Mouse (Mus musculus) midbrain, embryonic 15.5 days (tissue): Measurements from ENCODE around the gene Gm49342. TPM values are rescaled to one million over a fixed set of nuclear protein-coding genes. Genes with fewer than 3 reads are reported as not detected.
"Not testable (repeated sequence)": the region's sequence is repeated elsewhere in the genome, so short reads cannot be mapped to it uniquely, and the experiment has no call there.

Experiments
- ATAC-seq: fragments of 200-750 bp; cut with Nextera tagmentation; replicated peaks from 2 replicates; pipeline ENCODE4 v1.8.0; 2017; ENCODE audit warnings: moderate TSS enrichment
- H3K27ac ChIP-seq: fragments of 300-500 bp; sonication (generic); 2 replicates; pipeline ENCODE4 v1.5.1; 2015; ENCODE audit warnings: mild to moderate bottlenecking, inconsistent platforms
- H3K27me3 ChIP-seq: fragments of 300-500 bp; sonication (generic); replicated peaks from 2 replicates; pipeline ENCODE4 v1.6.1; 2015; ENCODE audit warnings: inconsistent platforms
- H3K36me3 ChIP-seq: fragments of 300-500 bp; sonication (generic); replicated peaks from 2 replicates; pipeline ENCODE4 v1.6.1; 2015; ENCODE audit warnings: inconsistent platforms
- H3K4me1 ChIP-seq: fragments of 300-500 bp; sonication (generic); 2 replicates; pipeline ENCODE4 v1.6.1; 2015; ENCODE audit warnings: inconsistent platforms
- H3K4me2 ChIP-seq: fragments of 300-500 bp; sonication (generic); 2 replicates; pipeline ENCODE4 v1.6.1; 2015; ENCODE audit warnings: inconsistent platforms, mild to moderate bottlenecking, moderate library complexity
- H3K4me3 ChIP-seq: fragments of 300-500 bp; sonication (generic); 2 replicates; pipeline ENCODE4 v1.5.1; 2015; ENCODE audit warnings: mild to moderate bottlenecking, inconsistent platforms
- H3K9ac ChIP-seq: fragments of 300-500 bp; sonication (generic); 2 replicates; pipeline ENCODE4 v1.6.1; 2015; ENCODE audit warnings: mild to moderate bottlenecking, inconsistent platforms
- H3K9me3 ChIP-seq: fragments of 300-500 bp; sonication (generic); 2 replicates; pipeline ENCODE4 v1.6.1; 2016; ENCODE audit warnings: inconsistent platforms
- WGBS: fragments of 180-500 bp; shearing (Covaris S2); methylation state at CpG from one replicate; pipeline ENCODE4 v1.1.7; 2015; ENCODE audit warnings: mixed read lengths; 5-methylcytosine and 5-hydroxymethylcytosine counted together
- polyA plus RNA-seq: library from polyadenylated mRNA; unstranded; fragments of >200 nt; fragmentation: Nextera tagmentation; extraction: Ambion mirVana; gene quantifications from 2 replicates; pipeline ENCODE4 v1.2.1, GENCODE M21; 2015

The Gm49342 gene
- polyA plus RNA-seq, 1 experiment from 2014 or later: not detected

DNA sequence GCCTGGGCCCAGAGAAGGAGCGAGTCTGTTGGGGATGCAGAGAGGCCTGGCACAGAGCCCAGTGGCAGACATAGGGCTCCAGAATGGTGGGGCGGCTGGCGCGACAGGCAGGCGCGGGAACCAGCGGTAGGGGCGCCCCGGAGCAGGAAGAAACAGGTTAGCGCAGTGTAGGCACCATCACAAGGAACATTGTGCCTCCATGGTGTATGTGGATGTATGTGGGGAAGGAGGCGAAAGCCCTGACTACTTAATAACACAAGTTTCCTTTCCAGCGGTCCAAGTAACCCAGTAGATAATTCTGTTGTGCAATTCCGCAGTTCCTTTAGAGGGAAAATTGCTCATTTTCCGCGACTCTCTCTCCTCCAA is 334 bp downstream of the Gm49342 start:
- H3K9ac ChIP-seq: peak overlapping the region; percentile 26
- H3K36me3 ChIP-seq, H3K27me3 ChIP-seq, H3K9me3 ChIP-seq: not testable (repeated sequence)
- peak overlapping the region; percentile 55 for H3K4me2 ChIP-seq
- H3K27ac ChIP-seq: peak overlapping the region; percentile 83
- peak overlapping the region; percentile 49 for H3K4me3 ChIP-seq
- peak; percentile 98 for ATAC-seq
- 0% methylated on average over 15 of the region's 15 CpGs for WGBS
- H3K4me1 ChIP-seq: peaks cover 14% of the 10 kb centered on the region

DNA sequence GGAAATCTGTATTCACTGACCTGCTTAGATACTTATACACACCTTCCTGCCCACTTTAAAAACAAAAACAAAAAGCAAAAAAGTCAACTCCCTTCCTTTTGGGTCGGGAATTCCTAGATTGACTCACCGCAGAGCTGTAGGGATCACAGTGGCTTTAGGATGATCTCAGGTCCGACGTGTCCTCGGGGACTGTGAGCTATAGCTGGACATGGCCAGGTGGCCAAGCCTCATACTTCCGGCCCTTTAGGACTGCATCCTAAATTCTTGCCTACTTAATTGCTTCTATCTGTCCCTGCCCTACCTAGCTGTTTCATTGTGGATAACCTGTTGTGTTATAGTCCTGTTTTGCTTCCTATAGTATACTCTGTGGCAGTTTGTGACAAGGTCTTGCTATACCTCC is 764 bp downstream of the Gm49342 start:
- 10% methylated on average over 6 of the region's 6 CpGs for WGBS
- H3K36me3 ChIP-seq, H3K27me3 ChIP-seq, H3K9me3 ChIP-seq: not testable (repeated sequence)
- peak; percentile 24 for ATAC-seq
- Histone ChIP-seq H3K27ac (peak overlapping the region; percentile 83), H3K4me2 (peak overlapping the region; percentile 55), H3K4me1 (peaks cover 14% of the 10 kb centered on the region), H3K9ac (peak overlapping the region; percentile 26), H3K4me3 (peak overlapping the region; percentile 49)

DNA sequence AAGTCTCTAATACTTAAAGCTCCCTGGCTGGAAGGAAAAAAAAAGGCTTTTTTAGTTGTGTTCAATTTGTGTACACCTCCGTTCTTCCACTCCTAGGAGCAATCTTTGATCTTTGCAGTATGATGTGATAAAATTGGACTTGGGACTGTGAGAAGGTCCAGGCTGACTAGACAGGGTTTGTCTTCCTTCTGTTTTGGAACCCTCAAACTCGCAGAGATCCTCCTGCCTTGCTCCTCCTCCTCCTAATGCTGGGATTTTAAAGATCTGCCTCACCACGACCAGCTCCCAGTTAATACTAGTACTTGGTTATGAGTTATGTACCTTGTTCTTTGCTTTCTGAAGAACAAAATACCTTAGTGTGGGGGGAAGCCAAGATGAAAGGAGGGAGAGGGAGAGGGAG is 1.2 kb downstream of the Gm49342 start:
- H3K9me3 ChIP-seq, H3K36me3 ChIP-seq, H3K27me3 ChIP-seq, H3K9ac ChIP-seq, ATAC-seq, H3K27ac ChIP-seq: not testable (repeated sequence)
- WGBS: 20% methylated on average over 3 of the region's 3 CpGs
- H3K4me2 ChIP-seq: peak overlapping the region; percentile 55
- H3K4me3 ChIP-seq: peak overlapping the region; percentile 49
- H3K4me1 ChIP-seq: peaks cover 14% of the 10 kb centered on the region

GRCm38 (mm10) chr14:50955487-50955886 is 11.2 kb downstream of the Gm49342 start:
- H3K27me3 ChIP-seq: no peaks in the 10 kb centered on the region
- H3K4me1 ChIP-seq: no peaks in the 10 kb centered on the region
- no peak overlapping the region for H3K9ac ChIP-seq
- 89% methylated on average over 10 of the region's 10 CpGs for WGBS
- no peak overlapping the region for H3K27ac ChIP-seq
- ATAC-seq: no peak
- no peaks in the 10 kb centered on the region for H3K9me3 ChIP-seq
- no peak overlapping the region for H3K4me3 ChIP-seq
- no peaks in the 10 kb centered on the region for H3K36me3 ChIP-seq
- no peak overlapping the region for H3K4me2 ChIP-seq

DNA sequence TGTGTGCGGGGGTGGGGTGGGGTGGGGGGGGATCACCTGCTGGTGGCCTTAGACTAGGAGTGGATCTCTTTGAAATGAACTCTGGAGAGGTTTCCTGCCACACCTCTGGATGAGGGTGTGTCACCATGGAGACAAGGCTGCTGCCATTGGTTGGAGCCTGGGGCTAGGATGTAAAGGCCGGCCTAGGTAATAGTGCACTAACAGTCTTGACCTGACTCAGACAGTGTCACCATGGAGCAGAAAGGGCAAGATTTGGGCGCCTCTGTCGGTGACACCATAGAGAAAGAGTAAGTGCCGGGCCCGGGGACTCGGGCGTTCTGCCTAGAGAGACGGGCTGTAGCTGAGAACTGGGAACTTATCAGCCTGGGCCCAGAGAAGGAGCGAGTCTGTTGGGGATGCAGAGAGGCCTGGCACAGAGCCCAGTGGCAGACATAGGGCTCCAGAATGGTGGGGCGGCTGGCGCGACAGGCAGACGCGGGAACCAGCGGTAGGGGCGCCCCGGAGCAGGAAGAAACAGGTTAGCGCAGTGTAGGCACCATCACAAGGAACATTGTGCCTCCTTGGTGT is 11.7 kb downstream of the Gm49342 start, which contains the start of gene Pnp2:
Pnp2 (plus strand) TSS at position 51 of the 567 bp plus-strand sequence.
- not testable (repeated sequence) for H3K4me1 ChIP-seq, H3K9ac ChIP-seq, H3K4me3 ChIP-seq, H3K9me3 ChIP-seq, H3K27me3 ChIP-seq, H3K27ac ChIP-seq, H3K36me3 ChIP-seq
- peak within 1 kb of the TSS; percentile 34 for H3K4me2 ChIP-seq
- ATAC-seq: peak; percentile 92
- WGBS: 8% methylated on average over 19 of the region's 19 CpGs

GRCm38 (mm10) chr14:50956724-50957123 is 12.4 kb downstream of the Gm49342 start:
- H3K27ac ChIP-seq, H3K36me3 ChIP-seq, ATAC-seq, H3K4me3 ChIP-seq, H3K27me3 ChIP-seq, H3K9ac ChIP-seq, H3K9me3 ChIP-seq, H3K4me1 ChIP-seq: not testable (repeated sequence)
- 75% methylated on average over 6 of the region's 6 CpGs for WGBS
- 0 out of 2 replicates have a peak overlapping the region, but pooled peaks have one; percentile 34 for H3K4me2 ChIP-seq

GRCm38 (mm10) chr14:50957146-50957545 is 12.8 kb downstream of the Gm49342 start:
- not testable (repeated sequence) for H3K4me3 ChIP-seq, H3K36me3 ChIP-seq, H3K4me1 ChIP-seq, H3K27me3 ChIP-seq, H3K9ac ChIP-seq, H3K27ac ChIP-seq, H3K9me3 ChIP-seq, ATAC-seq, H3K4me2 ChIP-seq
- 65% methylated on average over 3 of the region's 3 CpGs for WGBS

- not testable (repeated sequence) for H3K4me1 ChIP-seq, ATAC-seq, H3K4me2 ChIP-seq, H3K9me3 ChIP-seq, H3K27me3 ChIP-seq, H3K27ac ChIP-seq, H3K36me3 ChIP-seq, H3K4me3 ChIP-seq, H3K9ac ChIP-seq
- WGBS: 91% methylated on average over 5 of the region's 5 CpGs
Observed at GRCm38 (mm10) chr14:50958289-50958995, 14.1 kb downstream of the Gm49342 start.

DNA sequence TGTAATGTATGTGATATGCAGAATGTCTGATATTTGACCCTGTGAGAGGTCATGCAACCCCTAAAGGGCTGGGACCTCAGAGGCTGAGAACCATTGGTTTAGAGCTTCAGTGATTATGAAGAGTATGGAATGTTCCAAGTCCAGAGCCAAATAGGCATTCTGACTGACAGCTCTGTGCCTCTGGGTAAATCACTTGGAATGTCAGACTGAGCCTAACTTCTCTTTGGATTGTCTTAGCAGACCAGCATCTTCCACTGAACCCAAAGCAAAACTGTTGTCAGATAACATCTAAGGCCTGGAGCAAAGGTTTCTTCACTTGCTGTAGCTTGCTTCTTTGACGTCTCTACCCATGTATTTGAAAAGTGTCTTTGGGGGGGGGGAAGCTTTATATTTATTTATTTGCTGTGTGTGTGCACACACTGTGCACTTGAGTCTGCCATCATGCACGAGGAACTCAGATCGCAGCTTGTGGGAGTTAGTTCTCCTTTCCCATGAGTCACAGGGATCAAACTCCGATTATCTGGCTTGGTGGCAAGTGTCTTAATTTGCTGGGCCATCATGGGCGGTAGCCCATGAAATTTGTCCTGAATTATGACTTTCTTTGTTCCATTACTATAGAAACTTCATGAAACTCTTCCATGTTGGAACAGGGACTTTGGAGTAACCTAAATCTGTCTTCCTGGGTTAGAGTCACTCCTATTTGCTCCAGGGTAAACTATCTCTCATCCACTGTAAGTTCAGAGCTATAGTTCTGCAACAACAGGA is 24.1 kb downstream of the Gm49342 start:
- 59% methylated on average over 5 of the region's 5 CpGs for WGBS
- H3K27me3 ChIP-seq: no peaks in the 10 kb centered on the region
- no peak for ATAC-seq

DNA sequence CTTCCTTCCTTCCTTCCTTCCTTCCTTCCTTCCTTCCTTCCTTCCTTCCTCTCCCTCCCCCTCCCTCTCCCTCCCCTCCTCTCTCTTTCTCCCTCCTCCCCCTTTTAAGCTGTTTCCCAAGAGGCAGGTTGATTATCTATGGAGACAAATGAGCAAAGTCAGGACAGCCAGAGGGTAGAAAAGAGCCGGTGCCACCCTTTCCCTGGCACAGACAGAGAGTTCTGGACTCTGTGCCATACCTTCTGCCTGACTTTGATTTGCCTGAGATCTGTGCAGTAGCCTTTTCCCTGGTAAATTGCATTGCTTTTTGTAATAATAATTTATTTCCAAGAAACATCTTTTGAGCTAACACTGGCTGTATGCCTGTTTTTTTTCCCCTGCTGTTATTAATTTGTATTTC is 24.7 kb downstream of the Gm49342 start:
- 9% methylated on average over 1 of the region's 1 CpGs for WGBS
- H3K4me2 ChIP-seq: no peak overlapping the region
- ATAC-seq: no peak

More for the DNA sequence above, 24.1 kb downstream of the Gm49342 start:
- Histone ChIP-seq H3K4me2 (no peak overlapping the region), H3K9me3 (no peaks in the 10 kb centered on the region), H3K4me1 (peaks cover 8% of the 10 kb centered on the region), H3K36me3 (no peaks in the 10 kb centered on the region), H3K4me3 (no peak overlapping the region), H3K27ac (no peak overlapping the region), H3K9ac (no peak overlapping the region)

DNA sequence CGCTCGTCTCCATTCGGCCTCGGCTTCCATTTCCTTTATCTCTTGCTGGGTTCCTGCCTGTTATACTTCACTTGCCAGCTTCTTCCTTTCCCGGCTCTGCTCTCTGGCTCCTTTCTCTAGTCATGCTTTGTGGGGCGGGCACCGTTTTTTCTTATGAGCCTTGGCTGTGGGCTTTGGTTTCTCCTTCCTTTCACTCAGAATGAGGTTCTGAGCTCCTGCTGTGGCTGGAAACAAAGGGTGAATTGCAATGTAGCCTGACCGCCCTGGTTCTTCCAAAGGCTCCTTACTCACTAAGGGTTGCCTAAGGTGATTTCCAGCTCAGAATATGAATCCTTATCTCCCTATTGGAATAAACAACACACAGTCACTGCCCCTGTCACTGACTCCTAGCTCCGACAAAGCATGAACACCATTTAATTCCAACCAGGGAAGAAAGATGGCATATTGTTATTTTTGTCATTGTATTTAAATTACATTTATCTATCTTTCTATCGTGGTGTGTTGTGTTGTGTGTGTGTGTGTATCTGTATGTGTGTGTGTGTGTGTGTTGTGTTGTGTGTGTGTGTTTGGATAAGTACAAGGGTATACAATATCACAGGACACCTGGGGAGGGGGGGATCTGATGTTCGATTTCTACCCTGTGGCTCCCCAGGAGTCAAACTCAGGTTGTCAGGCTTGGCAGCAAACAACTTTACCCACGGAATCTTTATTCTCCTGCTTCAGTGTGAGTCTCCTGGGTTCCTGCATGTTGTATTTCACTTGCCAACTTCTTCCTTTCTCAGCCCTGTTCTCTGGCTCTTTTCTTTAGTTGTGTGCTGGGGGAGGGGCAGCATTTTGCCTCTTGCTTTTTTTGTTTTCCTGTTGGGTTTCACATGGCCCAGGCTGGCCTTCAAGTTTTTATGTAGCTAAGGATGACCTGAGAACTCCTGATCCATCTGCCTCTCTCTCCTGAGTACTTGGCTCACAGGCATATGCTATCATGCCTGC is 25.5 kb downstream of the Gm49342 start:
- WGBS: 10% methylated on average over 12 of the region's 12 CpGs
- H3K4me3 ChIP-seq: no peak overlapping the region
- H3K4me1 ChIP-seq: peaks cover 8% of the 10 kb centered on the region
- H3K4me2 ChIP-seq: no peak overlapping the region
- H3K9ac ChIP-seq: peak overlapping the region; percentile 31; the same call in 1 of the 2 replicates
- no peaks in the 10 kb centered on the region for H3K27me3 ChIP-seq
- ATAC-seq: peak; percentile 78
- peak overlapping the region; percentile 72 for H3K27ac ChIP-seq
- H3K36me3 ChIP-seq: no peaks in the 10 kb centered on the region
- no peaks in the 10 kb centered on the region for H3K9me3 ChIP-seq

More for the DNA sequence above, 24.7 kb downstream of the Gm49342 start:
- H3K9me3 ChIP-seq: no peaks in the 10 kb centered on the region
- H3K27me3 ChIP-seq: no peaks in the 10 kb centered on the region
- H3K27ac ChIP-seq: peak overlapping the region; percentile 72; the same call in 1 of the 2 replicates
- H3K4me3 ChIP-seq: no peak overlapping the region
- H3K4me1 ChIP-seq: peaks cover 8% of the 10 kb centered on the region
- no peaks in the 10 kb centered on the region for H3K36me3 ChIP-seq
- H3K9ac ChIP-seq: no peak overlapping the region

DNA sequence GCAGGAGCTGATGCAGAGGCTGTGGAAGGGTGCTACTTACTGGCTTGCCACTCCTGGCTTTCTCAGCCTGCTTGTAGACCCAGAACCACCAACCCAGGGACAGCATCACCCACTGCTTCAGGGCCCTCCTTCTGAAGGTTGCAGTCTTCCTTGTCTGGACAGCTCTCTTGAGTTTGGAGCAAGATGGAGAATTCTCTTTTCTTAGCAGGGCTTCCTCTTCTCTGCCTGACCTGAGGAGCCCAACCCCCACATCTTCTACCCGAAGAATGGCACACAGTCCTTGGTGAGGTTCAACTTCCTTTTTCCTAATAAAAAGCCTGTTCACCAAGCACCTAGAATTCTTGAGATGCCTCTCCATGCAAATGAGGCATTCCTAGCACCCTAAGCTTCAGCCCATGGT is 26.5 kb downstream of the Gm49342 start:
- no peaks in the 10 kb centered on the region for H3K36me3 ChIP-seq
- no peak overlapping the region for H3K9ac ChIP-seq
- H3K27ac ChIP-seq: no peak overlapping the region
- ATAC-seq: no peak
- H3K4me3 ChIP-seq: no peak overlapping the region
- 90% methylated on average over 1 of the region's 1 CpGs for WGBS
- H3K9me3 ChIP-seq: no peaks in the 10 kb centered on the region
- no peak overlapping the region for H3K4me2 ChIP-seq
- H3K4me1 ChIP-seq: peaks cover 8% of the 10 kb centered on the region
- H3K27me3 ChIP-seq: no peaks in the 10 kb centered on the region
